Mouse (Mus musculus): ENCODE measurements around the gene Twf1.

The Twf1 gene

DNA sequence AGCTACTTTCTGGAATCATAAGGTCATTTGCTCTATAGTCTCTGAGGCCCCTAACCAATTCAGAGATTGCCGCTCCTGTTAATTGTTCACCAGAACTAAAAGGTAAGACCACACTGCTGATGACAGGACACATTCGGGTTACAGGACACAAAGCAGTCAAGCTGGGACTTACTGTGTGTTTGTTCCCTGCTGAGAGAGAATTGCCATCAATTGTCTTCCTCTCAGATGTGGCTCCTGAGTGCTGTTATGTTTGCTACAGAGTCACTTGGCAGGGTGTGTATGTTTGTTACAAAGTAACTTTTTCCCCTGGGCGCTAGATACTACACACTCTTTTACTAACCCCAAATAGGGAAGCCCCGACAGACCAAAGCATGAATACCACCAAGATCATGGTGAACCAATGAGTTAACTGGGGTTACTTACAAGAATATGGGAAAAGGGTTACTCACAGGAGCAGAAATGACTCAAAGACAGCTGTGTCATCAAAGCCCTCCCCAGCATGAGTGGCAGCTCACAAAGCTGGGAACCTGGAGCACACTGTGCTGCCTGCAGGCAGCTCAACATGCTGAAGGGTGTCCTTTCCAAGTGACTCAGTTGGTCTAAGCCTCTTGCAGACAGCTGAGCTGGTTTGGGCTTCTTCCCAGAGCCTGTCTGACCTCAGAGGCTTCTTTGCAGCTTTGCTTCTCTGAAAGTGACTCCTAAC, 15.0 kb downstream of the Twf1 start:
- in situ Hi-C loops (cut with MboI, MseI), result loop anchor here (5.0 to 25.0 kb wide), 2 partner anchors 37 to 1888 kb away; partner anchors contain the start of gene Scaf11

DNA sequence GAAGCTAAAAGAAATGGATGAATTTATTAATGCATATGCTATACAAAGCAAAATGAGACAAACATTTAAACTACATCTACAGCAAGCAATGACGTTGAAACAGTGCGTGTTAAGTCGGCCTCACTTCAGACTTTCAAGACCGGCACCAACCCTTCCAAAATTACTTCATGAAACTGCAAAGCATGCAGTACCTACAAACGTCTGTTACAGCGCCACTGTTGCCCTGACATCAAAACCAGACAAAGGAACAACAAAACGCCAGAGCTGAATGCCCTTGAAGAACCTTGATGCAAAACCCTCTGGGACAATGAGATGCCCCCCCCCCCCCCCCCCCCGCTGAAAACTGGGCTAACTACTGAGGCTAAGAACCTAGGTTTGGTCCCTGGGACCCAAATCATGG, 16.9 kb downstream of the Twf1 start:
- in situ Hi-C loops (cut with MboI, MseI), result no loop called here

DNA sequence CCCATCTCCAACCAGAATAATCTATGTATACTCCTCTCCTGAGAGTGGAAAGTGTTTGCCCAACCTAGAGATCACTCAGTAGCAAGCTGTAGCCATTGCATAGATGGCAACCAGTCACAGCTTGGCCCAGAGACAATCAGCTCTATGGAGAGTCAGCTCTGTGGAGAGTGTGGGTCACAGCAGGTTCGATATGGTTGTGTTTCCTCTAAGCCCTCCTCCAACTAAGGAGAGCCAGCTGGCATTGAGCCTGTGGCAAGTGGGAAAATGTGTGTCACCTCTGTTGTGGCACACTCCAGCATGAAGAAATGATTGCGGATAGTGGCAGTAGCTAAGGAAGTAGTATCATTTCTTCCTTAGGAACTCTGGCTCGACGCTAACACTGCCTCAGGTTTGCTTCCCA, 18.2 kb downstream of the Twf1 start:
- in situ Hi-C loops (cut with MboI, MseI), result no loop called here

DNA sequence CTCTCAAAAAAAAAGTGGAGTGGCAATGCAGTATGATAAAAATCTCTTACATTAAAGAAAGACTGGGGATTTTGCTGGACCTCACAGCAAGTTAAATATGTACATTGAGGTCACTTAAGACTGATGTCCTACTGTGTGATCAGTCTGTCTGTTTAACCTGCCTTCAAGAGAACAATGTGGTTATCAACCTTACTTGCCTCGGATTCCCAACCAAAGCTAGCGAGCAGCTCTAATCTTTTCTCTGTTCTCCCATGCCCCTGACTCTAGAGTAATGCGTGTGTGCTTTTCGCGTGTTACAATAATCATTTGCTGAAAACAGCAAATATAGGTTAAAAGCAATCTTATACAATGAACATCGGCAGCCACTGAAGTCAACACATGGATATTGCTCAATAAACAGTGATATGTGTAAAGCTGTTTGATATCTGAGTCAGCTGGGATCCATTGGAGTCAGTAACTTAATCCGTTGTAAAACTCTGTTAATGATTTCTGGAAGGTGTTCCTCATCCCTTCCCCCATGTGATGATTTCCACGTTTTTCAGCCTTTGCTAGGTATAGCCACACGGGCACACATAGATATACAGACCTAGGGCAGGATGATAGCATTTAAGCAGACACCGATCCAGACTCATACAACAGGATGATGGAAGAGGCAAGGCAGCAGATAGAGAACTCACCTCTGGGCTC, 21.1 kb downstream of the Twf1 start:
- in situ Hi-C loops (cut with MboI, MseI), result no loop called here

DNA sequence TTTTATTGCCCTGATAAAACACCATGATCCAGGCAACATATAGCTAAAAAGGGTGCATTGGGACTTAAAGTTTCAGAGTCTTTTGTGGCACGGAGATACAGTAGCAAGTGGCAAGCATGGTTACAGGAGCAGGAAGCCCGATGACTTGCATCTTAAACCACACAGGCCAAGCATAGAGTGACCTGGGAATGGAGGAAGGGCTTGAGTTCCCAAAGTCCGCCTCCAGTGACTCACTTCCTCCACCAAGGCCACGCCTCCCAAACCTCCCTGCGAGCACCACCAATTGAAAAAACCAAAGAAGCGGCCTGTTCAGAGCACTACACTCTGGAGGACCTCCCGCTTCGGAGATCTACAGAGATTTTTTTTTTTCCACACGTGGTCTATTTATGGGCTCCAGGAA, 23.8 kb downstream of the Twf1 start:
- in situ Hi-C loops (cut with MboI, MseI), result no loop called here

DNA sequence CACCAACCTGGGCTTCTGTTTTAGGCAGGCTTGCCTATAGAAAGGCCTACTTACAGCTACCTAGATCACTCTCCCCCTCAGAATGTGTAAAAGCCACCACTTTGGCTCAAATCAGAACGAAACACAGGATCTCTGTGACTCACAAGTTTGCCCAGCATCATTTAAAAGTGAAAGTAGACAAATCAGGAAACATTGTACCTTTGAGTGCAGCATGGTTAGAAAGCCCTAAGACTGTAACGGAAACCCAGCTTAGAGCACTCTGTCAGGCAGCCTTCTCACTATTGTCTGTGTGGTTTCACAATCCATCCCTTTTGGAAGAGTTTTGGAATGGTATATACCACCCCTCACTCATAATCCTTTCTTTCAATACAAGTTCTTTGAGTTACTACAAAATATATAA, 24.8 kb downstream of the Twf1 start:
- in situ Hi-C loops (cut with MboI, MseI), result no loop called here

DNA sequence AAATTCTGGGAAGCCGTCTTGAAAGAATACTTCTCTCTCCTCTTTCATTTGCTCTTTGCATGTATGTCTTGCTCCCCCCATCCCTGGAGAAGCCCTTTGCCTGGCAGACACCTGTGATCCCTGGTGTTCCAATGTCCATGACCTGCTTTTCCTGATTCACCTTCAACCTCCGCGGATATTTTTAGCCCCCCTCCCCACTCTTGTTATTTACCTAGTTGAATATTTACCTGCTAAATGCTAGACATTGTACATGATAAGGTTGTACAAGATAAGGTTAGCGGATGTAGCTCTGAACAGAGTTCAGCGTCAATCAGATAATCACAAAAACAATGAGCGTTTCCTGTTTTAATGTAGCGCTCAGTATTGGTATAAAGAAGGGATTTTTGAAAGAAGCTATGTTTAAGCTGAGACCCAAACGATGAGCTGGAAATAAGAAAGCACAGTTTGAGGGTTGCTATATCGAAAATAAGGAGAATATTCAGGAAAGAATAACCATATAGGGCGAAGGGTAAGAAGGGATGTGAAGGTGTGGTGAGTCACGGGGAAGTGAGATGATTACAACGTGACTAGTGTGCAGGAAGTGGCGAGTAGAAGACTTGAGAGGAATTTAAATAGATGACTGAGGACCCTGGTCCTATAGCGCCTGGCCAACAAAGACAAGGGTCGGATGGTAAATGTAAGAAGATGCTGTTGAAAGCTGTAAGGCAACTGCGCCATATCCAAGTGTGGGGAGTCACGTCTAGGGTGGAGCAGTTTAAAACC, 30.6 kb downstream of the Twf1 start:
- in situ Hi-C loops (cut with MboI, MseI), result loop anchor here (10.0 kb wide), 1 partner anchor 46 kb away; no protein-coding TSS in a partner anchor

DNA sequence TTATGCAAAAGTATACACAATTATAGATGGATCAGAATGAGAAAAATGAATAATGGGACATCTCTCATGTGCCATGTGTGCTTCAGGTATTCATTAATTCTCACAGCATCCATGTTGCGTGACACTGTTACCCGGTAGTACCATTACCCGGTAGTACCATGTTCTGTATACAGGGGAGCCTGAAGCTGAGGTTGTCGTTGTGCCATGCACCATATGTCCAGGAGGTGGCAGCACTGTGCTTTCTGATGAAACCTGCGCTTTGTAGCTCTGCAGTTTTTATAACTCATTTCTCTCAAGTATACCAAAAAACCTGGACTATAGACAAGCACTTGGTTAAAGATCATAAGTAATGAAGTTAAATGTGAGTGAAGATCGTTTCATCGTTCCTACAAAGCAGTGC, 32.2 kb downstream of the Twf1 start:
- in situ Hi-C loops (cut with MboI, MseI), result loop anchor here (10.0 kb wide), 1 partner anchor 47 kb away; no protein-coding TSS in a partner anchor

DNA sequence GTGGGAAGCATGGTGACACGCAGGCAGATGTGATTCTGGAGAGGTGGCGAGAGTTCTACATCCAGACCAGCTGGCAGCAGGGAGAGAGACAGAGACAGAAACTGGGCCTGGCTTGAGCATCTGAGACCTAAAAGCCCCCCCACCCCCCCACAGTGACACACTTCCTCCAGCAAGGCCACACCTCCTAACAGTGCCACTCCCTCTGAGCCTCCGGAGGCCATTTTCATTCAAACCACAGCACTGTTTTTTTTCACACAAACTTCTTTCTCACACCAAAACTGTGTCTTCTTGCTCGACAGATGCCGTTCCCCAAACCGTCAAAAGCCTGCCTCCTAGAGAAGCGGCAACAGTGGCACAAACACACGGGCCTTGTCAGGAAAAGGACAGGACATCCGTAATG, 36.2 kb downstream of the Twf1 start:
- in situ Hi-C loops (cut with MboI, MseI), result loop anchor here (10.0 kb wide), 1 partner anchor 51 kb away; no protein-coding TSS in a partner anchor

DNA sequence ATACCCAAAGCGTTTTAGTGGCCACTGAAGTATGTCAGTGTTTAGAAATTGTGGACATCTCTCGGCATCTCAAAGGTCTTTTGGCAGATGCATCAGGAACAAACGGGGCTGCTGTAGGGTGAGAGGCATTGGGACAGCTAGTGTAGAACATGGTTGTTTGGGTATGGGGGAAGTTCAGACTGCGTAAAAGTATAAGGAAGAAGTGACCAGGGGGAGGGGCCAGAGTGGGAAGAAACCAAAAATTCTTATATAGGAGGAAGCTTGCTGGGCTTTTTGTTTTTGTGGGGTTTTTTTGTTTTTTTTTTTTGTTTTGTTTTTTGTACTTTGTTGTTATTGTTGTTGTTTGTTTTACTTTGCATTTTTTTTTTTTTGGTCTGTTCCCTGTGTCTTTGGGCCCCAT, 44.8 kb downstream of the Twf1 start:
- in situ Hi-C loops (cut with MboI, MseI), result loop anchor here (5.0 to 25.0 kb wide), 2 partner anchors 107 to 1283 kb away; no protein-coding TSS in a partner anchor

DNA sequence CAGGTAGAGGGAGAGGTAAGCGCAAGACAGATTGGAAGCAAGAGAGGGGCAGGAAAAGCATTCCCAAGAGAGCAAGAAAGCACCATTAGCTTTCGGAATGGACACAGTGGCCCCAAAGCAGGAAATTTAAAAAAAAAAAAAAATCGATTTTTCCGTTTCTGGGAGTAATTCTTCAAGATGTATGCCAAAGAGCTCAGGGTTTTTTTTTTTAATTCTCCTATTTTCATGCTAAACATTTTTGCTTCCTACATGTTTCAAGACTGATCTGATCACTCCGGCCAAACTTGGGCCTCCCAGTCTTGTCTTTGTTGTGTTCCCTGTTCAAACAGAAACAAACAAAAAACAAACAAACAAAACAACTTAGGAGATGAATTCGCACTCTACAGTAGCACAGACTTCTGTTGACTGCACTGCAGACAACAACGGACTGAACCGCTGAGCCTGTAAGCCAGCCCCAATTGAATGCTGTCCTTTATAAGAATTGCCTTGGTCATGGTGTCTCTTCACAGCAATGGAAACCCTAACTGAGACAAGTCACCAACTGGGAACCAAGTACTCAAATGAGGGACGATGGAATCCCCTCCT, 45.5 kb downstream of the Twf1 start:
- in situ Hi-C loops (cut with MboI, MseI), result loop anchor here (25.0 kb wide), 1 partner anchor 1282 kb away; no protein-coding TSS in a partner anchor

DNA sequence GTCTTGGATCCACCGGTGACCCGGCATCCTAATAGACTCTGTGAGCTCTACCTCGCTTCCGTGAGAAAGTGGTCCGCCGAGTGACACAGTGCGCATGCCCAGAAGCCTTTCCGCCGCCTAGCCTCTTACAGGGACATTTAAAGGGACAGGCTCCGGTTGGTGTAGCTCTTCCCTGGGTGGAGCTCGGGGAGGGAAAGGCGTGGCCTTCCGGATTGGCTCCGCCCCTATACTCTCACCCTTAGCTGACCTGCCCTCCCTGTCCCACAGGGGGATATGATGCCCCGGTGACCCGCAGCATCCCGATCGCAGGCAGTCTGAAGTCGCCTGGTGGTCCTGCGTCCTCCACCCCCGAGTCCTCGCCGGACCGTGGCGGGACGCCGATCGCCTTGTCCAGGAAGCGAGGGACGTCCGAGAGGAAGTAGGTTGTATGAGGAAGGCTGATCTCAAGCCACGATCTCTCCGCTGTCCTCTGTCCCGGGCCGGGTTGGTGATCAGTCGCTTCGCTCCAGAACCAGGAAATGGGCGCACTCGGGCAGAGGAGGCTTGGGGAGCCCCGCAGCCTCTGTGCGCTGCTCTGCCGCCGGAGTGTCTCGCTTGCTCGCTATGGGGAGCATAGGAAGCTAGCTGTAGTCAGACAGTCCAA, 46.2 kb downstream of the Twf1 start, which contains the start of the genes Pus7l and Irak4:
Pus7l (minus strand) TSS at position 139 of the 643 bp plus-strand sequence.
Irak4 (plus strand) TSS at position 235 of the 643 bp plus-strand sequence.
- in situ Hi-C loops (cut with MboI, MseI), result loop anchor here (25.0 kb wide), 1 partner anchor 1281 kb away; no protein-coding TSS in a partner anchor

DNA sequence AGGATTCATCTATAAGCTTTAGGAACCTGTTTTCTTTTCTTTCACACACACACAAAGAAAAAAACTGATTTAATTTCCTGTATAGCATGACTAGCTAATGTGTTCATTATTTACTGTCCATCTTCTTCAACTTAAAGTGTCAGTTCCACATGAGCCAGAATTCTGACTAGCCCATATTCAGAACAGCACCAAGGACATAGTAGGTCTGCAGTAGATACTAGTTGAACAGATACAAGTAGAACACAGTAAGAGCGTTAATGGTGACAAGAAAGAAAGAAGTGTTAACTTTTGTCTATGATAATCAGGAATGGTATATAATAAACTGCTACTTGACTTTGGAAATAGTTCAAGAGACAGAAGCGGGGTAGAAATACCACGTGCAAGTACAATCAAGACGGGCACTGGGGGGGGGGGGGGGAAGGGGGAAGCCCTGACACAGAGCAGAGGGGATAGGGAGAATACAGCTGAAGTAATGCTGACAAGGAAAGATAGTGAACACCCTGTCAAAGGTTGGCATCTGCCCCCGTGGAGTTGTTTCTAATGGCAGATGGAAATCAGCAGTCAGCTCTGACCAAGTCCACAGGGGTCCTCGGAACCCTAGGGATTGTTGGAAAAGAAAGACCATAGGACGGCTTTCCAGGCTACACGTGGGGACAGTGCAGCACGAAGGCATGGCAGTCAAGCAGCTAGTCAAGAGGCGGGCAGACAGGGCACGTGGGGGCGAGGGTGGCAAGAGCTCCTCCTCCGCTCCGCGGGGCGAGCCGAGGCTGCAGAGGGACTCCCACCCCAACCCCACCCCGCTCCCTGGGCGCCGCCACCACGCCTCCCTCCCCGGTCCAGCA, 46.9 kb downstream of the Twf1 start:
- in situ Hi-C loops (cut with MboI, MseI), result loop anchor here (25.0 kb wide), 1 partner anchor 1280 kb away; no protein-coding TSS in a partner anchor

DNA sequence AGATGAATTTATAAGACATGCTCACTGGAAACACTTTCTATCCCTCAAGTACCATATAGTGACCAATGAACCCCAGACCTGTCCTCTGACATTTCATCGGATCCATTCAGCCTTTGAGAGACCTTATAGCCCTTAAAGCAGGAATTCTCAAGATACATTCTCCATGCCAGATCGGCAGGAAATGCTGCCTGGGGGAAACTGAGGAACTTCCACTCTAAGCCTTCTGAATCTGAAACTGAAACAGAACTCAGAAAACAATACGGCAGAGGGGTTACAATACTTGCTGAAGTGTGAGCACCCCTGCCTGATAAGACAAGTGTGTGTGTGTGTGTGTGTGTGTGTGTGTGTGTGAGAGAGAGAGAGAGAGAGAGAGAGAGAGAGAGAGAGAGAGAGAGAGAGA, 50.4 kb downstream of the Twf1 start:
- in situ Hi-C loops (cut with MboI, MseI), result loop anchor here (5.0 to 25.0 kb wide), 3 partner anchors 38 to 1277 kb away; no protein-coding TSS in a partner anchor

DNA sequence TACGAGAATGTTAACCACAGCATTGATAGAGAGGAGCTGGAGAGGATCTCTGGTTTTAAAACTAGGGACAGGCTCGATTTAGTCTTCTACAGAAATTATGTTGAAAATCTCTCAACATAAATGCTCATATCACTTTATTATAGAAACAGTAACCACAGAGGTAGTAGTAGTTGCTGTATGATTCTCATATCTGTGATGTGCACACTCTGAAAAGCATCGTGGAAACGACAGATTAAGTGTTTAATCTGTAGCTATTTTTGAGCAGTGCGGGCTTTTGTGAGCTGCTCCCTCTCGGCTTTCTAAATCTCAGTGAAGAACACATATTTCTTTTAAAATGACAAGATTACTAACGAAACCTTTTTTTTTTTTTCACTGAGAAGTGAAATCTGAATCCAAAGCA, 54.2 kb downstream of the Twf1 start:
- in situ Hi-C loops (cut with MboI, MseI), result loop anchor here (5.0 to 25.0 kb wide), 3 partner anchors 42 to 1273 kb away; no protein-coding TSS in a partner anchor

DNA sequence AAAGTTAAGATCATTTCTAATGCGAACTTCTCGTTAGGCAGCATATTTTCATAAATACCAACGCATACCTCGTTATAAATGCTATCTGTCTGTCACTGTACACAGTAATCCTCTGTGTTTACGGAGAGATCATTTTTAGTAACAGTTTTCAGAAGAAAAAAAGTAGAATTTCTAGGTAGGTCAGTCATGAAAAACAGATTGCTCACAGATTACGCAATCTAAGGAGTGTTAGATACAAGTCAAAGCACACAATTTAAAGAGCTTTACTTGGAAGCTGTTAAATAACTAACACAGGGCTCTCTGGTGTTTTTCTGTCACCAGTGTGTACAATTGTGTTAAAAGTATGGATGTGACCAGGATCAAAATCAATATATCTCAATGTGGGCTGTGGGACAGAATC, 56.7 kb downstream of the Twf1 start:
- in situ Hi-C loops (cut with MboI, MseI), result loop anchor here (25.0 kb wide), 1 partner anchor 1271 kb away; no protein-coding TSS in a partner anchor

DNA sequence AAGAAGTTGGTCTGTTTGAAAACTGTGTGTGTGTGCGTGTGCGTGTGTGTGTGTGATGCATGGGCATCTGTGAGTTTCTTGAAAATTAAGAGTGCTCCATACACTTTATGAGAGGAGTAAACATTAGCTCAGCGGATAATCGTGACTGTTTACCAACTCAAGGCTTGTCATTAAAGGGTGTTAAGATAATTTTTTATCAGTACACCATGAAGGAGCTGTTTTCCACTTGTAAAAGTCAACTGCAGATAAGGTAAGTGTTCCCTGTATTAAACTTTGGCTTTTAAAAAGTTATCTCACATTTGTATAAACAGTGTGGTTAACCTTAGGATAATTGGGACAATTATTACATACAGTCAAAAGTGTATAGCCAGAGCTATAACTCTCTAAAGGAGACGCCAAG, 57.4 kb downstream of the Twf1 start:
- in situ Hi-C loops (cut with MboI, MseI), result loop anchor here (25.0 kb wide), 1 partner anchor 1270 kb away; no protein-coding TSS in a partner anchor

DNA sequence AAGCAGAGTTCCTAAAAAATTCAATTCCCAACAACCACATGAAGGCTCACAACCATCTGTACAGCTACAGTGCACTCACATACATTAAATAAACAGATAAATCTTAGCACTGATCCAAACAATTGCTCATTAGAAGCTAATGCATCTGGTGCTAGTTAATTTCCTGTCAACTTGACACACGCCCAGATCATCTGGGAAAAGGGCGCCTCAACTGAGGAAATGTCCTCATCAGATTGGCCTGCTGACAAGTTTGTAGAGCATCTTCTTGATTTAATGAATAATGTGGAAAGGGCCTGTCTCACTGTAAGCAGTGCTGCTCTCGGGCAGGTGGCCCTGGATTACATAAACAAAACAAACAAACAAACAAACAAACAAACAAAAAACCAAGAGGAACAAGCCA, 59.2 kb downstream of the Twf1 start:
- in situ Hi-C loops (cut with MboI, MseI), result loop anchor here (25.0 kb wide), 1 partner anchor 1268 kb away; no protein-coding TSS in a partner anchor

Measured in T-helper 2 cell (primary cell).